Mouse (Mus musculus) stomach, embryonic 14.5 days (tissue): ENCODE data around the gene Lpar1. TPM values are rescaled to one million over a fixed set of nuclear protein-coding genes. Genes with fewer than 3 reads are reported as not detected.

Source experiments
- ATAC-seq: fragments of 200-750 bp; cut with Nextera tagmentation; 2 replicates; pipeline ENCODE4 v1.8.0; 2017; ENCODE audit warnings: low read depth, moderate TSS enrichment; ENCODE audit not compliant: insufficient number of reproducible peaks, insufficient read depth, low FRiP score
- H3K27ac ChIP-seq: fragments of 300-500 bp; sonication (generic); 2 replicates; pipeline ENCODE4 v1.5.1; 2014; ENCODE audit warnings: mild to moderate bottlenecking, low read length, moderate library complexity, mixed read lengths
- H3K27me3 ChIP-seq: fragments of 300-500 bp; sonication (generic); 2 replicates; pipeline ENCODE4 v1.6.1; 2014; ENCODE audit warnings: low read length, control low read depth, mixed read lengths; ENCODE audit not compliant: control insufficient read depth, insufficient read depth
- H3K36me3 ChIP-seq: fragments of 300-500 bp; sonication (generic); 2 replicates; pipeline ENCODE4 v1.6.1; 2014; ENCODE audit warnings: mild to moderate bottlenecking, control low read depth, low read length, moderate library complexity, mixed read lengths; ENCODE audit not compliant: control insufficient read depth, insufficient read depth
- H3K4me1 ChIP-seq: fragments of 300-500 bp; sonication (generic); 2 replicates; pipeline ENCODE4 v1.6.1; 2014; ENCODE audit warnings: low read length, control low read depth, mixed read lengths; ENCODE audit not compliant: control insufficient read depth, insufficient read depth
- H3K4me2 ChIP-seq: fragments of 300-500 bp; sonication (generic); replicated peaks from 2 replicates; pipeline ENCODE4 v1.6.1; 2014; ENCODE audit warnings: low read depth, low read length, control low read depth
- H3K4me3 ChIP-seq: fragments of 300-500 bp; sonication (generic); 2 replicates; pipeline ENCODE4 v1.5.1; 2014; ENCODE audit warnings: low read depth, low read length, control low read depth
- H3K9ac ChIP-seq: fragments of 300-500 bp; sonication (generic); replicated peaks from 2 replicates; pipeline ENCODE4 v1.6.1; 2014; ENCODE audit warnings: low read depth, mild to moderate bottlenecking, control low read depth, low read length, moderate library complexity, mixed read lengths
- H3K9me3 ChIP-seq: fragments of 300-500 bp; sonication (generic); 2 replicates; pipeline ENCODE4 v1.6.1; 2016; ENCODE audit warnings: low read depth, low read length, control low read depth; ENCODE audit not compliant: control insufficient read depth
- WGBS: fragments of 180-500 bp; shearing (Covaris S2); extraction: QIAGEN DNeasy Blood & Tissue Kit; methylation state at CpG from one replicate; pipeline ENCODE4 v1.1.7; 2014; 5-methylcytosine and 5-hydroxymethylcytosine counted together
- polyA plus RNA-seq: library from polyadenylated mRNA; unstranded; fragments of >200 nt; fragmentation: Nextera tagmentation; extraction: Ambion mirVana; gene quantifications from 2 replicates; pipeline ENCODE4 v1.2.1, GENCODE M21; 2014

The Lpar1 gene
- polyA plus RNA-seq, 1 experiment from 2014 or later, result 92.6 TPM

DNA sequence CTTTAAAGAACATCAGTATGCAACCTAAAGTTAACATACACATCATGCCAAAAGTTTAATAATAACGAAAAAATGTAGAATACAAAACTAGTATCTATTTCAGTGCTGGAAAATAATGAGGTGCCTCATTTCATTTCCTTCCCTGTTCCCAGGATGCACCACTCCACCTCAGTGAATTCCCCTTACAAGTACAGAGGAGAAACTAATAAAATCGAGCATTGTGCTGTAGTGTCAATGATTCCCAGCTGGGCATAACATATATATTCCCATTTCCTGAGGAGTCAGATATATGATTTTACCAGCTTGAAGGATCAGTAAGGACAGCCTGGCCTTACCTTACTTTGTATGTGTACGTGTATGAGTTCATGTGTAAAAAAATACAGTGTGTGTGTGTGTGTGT, 36.9 kb downstream of the Lpar1 start:
- H3K4me1 ChIP-seq, result peaks cover 6% of the 10 kb centered on the region; the same call in 1 of the 2 replicates
- no peak for ATAC-seq
- H3K4me3 ChIP-seq, result no peak overlapping the region
- no peak overlapping the region for H3K9ac ChIP-seq
- peak overlapping the region; percentile 52; the same call in 1 of the 2 replicates for H3K27ac ChIP-seq
- no peaks in the 10 kb centered on the region for H3K36me3 ChIP-seq
- H3K4me2 ChIP-seq, result no peak overlapping the region
- H3K27me3 ChIP-seq, result no peaks in the 10 kb centered on the region
- 81% methylated on average over 3 of the region's 3 CpGs for WGBS
- H3K9me3 ChIP-seq, result no peaks in the 10 kb centered on the region

DNA sequence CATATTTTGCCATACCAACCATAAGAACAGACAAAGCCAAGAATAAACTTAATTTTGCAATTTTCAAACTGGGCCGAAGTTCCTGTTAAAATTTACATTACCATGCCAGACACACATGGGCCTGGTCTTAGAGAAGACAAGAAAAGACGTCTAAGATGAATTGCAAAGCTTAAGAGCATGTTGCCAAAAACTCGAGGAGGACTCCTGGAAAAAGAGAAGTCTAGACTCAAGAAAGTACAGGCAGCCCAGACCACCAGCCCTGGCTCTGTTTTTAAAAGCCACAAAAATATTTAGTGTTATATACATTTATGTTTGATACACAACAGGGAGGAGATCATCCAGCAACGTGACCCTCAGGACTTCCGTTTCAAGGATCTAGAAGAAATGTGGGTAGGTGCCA, 37.5 kb downstream of the Lpar1 start:
- Histone ChIP-seq H3K4me3 (no peak overlapping the region), H3K27ac (no peak overlapping the region), H3K27me3 (no peaks in the 10 kb centered on the region), H3K4me1 (peaks cover 6% of the 10 kb centered on the region; the same call in 1 of the 2 replicates), H3K9ac (no peak overlapping the region), H3K9me3 (no peaks in the 10 kb centered on the region), H3K36me3 (no peaks in the 10 kb centered on the region), H3K4me2 (no peak overlapping the region)
- 46% methylated on average over 5 of the region's 5 CpGs for whole genome bisulfite sequencing
- no peak for ATAC-seq

DNA sequence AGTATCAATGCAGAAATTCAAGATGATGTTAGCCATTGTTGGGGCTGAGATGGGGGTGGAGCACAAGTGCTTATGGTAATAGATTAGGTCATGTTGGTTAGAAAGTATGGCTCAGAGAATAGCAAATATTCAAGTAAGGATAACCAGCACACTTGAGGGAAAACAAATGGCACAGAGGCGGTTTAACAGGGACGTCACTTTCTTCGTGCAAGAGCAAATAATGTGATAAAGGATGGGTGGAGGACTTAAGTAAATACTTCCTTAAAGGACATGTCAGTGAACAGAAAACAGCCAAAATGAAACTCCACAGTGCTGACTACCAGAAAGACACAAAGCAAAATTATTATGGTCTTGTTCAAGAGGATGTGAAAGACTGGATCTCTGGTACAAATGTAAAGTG, 42.1 kb downstream of the Lpar1 start:
- peaks cover 14% of the 10 kb centered on the region; the same call in 1 of the 2 replicates for H3K4me1 ChIP-seq
- H3K9me3 ChIP-seq, result no peaks in the 10 kb centered on the region
- H3K4me2 ChIP-seq, result no peak overlapping the region
- H3K4me3 ChIP-seq, result no peak overlapping the region
- no peaks in the 10 kb centered on the region for H3K27me3 ChIP-seq
- no peaks in the 10 kb centered on the region for H3K36me3 ChIP-seq
- H3K9ac ChIP-seq, result no peak overlapping the region
- H3K27ac ChIP-seq, result no peak overlapping the region
- WGBS, result 50% methylated on average over 3 of the region's 3 CpGs
- no peak for ATAC-seq

DNA sequence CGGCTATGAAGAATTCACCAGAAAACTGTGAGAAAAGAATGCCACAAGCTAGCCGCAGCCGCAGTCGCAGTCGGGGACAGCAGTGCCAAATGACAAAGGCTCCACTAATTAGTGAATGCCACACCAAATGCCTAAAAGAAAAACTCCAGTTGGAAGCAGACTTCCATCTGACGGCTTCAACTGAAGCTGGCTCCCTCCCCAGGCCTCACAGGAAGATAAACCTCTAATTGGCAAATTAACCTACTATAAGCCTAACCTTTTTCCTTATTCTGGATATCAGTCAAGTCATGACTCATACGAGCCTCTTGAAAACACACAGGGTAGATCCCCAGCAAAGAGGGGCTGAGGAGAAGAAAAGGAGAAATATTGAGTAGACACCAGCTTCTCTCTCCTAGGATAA, 44.9 kb downstream of the Lpar1 start:
- no peak overlapping the region for H3K4me3 ChIP-seq
- 61% methylated on average over 7 of the region's 7 CpGs for WGBS
- H3K36me3 ChIP-seq, result no peaks in the 10 kb centered on the region; the same call in 1 of the 2 replicates
- H3K9me3 ChIP-seq, result no peaks in the 10 kb centered on the region
- no peak overlapping the region for H3K9ac ChIP-seq
- no peak for ATAC-seq
- no peaks in the 10 kb centered on the region for H3K27me3 ChIP-seq
- H3K27ac ChIP-seq, result no peak overlapping the region
- peaks cover 14% of the 10 kb centered on the region; the same call in 1 of the 2 replicates for H3K4me1 ChIP-seq
- no peak overlapping the region for H3K4me2 ChIP-seq

DNA sequence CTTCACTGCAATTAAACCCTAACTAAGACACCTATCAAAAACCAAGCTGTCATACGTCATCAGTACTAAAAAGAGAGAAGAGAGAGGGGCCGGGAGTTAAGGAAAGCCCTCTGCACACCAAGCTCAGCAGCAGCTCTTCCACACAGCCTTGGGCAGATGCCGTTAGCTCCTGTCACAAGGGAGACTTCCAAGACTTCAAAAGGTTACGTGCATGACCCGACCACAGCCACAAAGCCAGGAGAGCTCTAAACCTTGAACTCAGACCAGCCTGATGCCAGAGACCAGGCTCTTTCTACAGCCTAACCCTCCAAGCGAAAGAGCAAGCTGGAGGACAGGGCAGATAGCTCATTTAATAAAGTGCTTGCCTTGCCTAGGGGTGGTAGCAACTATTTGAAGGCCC, 46.2 kb downstream of the Lpar1 start:
- Histone ChIP-seq H3K9ac (no peak overlapping the region), H3K9me3 (no peaks in the 10 kb centered on the region), H3K4me1 (peaks cover 14% of the 10 kb centered on the region; the same call in 1 of the 2 replicates), H3K4me3 (no peak overlapping the region), H3K36me3 (no peaks in the 10 kb centered on the region; the same call in 1 of the 2 replicates), H3K27ac (no peak overlapping the region), H3K4me2 (no peak overlapping the region), H3K27me3 (no peaks in the 10 kb centered on the region)
- WGBS, result 92% methylated on average over 6 of the region's 6 CpGs
- ATAC-seq, result no peak

DNA sequence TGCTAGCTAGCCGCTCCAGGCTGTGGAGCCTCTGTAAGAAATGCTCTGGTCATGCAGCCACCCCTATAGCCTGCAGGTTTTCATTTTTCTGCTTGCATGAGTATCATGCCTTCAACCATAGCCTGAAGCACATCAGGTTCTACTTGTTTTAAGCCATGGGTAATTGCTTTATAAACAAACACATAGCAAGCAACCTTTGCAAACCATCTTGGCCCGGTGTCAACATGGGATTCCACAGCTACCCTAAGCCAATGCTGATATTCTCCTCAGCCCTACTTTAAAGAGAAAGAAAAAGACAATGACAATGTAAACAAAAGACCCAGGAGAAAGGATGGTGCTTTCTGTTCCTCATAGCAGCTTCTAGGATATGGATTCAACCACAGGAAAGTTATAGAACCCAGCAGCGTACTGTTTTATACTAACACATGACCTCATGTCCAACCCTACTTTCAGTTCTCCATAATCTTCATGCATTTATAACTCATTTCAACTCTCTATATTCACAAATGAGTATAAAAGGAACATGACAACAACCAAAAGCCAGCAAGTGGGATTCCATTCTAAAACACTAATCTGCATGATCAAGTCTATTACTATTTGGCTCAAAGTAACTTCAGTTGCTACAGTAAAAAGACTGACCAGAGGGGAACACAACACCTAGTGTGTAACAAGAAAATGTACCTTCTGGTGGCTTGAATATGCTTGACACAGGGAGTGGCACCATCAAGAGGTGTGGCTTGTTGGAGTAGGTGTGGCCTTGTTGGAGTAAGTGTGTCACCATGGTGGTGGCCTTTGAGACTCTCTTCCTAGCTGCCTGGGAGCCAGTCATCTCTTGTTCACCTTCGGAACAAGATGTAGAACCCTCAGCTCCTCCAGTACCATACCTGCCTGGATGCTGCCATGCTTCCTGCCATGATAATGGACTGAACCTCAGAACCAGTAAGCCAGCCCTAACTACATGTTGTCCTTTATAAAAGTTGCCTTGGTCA, 46.9 kb downstream of the Lpar1 start:
- Histone ChIP-seq H3K4me2 (no peak overlapping the region), H3K4me1 (peaks cover 14% of the 10 kb centered on the region; the same call in 1 of the 2 replicates), H3K9me3 (no peaks in the 10 kb centered on the region), H3K27ac (no peak overlapping the region), H3K36me3 (no peaks in the 10 kb centered on the region; the same call in 1 of the 2 replicates), H3K27me3 (no peaks in the 10 kb centered on the region), H3K4me3 (no peak overlapping the region), H3K9ac (no peak overlapping the region)
- WGBS, result 84% methylated on average over 4 of the region's 4 CpGs
- ATAC-seq, result no peak

DNA sequence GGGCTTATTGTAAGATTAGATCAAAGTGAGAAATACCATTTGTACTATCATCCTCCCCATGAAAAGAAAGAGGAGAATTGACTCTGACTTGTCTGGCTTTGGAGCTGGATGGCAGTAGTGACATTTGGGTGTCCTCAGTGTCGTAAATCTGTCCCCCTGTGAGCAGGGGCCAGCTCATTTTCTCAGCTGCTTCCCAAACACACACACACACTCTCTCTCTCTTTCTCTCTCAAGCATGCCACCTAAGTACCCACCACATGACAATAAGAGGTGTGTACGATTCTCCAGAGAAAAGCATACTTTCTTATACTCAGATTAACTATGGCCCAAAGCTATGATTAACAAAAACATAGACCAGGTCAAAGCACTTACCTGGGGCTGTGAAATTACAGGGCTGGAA, 49.4 kb downstream of the Lpar1 start:
- Histone ChIP-seq H3K4me1 (peaks cover 16% of the 10 kb centered on the region), H3K27me3 (no peaks in the 10 kb centered on the region), H3K36me3 (no peaks in the 10 kb centered on the region; the same call in 1 of the 2 replicates), H3K4me2 (no peak overlapping the region), H3K9me3 (no peaks in the 10 kb centered on the region), H3K27ac (no peak overlapping the region), H3K9ac (no peak overlapping the region), H3K4me3 (no peak overlapping the region)
- no peak for ATAC-seq
- WGBS, result 84% methylated on average over 2 of the region's 2 CpGs

DNA sequence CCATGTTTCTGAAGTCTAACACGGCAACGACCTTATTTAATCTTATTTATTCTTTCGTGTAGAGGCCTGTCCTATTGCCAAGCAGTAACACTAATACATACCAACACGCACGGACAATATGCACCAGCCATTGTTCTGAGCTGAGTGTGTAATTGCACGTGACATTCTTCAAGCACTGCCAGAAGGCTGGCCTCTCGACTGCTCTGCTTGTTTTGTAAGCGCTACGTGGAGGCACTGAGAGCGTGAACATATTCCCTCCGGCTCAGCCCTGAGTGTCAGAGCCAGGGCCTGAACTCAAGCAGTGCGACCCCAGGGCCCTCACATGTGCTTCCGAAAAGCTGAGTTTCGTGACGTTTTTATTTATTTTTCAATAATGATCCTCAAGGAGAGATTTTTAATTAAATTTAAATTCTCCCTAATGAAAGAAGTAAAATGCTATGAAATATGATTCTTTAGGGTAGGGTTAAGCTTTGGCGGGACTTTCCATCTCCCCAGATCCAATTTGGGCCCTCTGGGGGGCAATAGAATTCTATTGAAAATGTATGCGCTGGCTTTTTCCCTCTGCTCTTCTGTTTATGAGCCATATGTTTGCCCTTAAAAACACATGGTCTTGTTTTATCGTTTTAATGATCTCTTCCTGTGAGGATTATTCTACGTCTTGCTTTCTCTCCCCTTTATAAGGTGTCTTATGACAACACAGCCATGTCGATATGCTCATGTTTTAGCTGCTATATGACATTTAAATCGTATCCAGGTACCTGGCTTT, 52.5 kb downstream of the Lpar1 start:
- 75% methylated on average over 21 of the region's 21 CpGs for WGBS
- no peaks in the 10 kb centered on the region for H3K27me3 ChIP-seq
- no peak for ATAC-seq
- H3K4me3 ChIP-seq, result no peak overlapping the region
- H3K4me1 ChIP-seq, result peaks cover 36% of the 10 kb centered on the region
- no peaks in the 10 kb centered on the region; the same call in 1 of the 2 replicates for H3K36me3 ChIP-seq
- H3K4me2 ChIP-seq, result no peak overlapping the region
- no peak overlapping the region for H3K9ac ChIP-seq
- peak overlapping the region; percentile 15 for H3K27ac ChIP-seq
- no peaks in the 10 kb centered on the region for H3K9me3 ChIP-seq
